In the genomic region with DNA sequence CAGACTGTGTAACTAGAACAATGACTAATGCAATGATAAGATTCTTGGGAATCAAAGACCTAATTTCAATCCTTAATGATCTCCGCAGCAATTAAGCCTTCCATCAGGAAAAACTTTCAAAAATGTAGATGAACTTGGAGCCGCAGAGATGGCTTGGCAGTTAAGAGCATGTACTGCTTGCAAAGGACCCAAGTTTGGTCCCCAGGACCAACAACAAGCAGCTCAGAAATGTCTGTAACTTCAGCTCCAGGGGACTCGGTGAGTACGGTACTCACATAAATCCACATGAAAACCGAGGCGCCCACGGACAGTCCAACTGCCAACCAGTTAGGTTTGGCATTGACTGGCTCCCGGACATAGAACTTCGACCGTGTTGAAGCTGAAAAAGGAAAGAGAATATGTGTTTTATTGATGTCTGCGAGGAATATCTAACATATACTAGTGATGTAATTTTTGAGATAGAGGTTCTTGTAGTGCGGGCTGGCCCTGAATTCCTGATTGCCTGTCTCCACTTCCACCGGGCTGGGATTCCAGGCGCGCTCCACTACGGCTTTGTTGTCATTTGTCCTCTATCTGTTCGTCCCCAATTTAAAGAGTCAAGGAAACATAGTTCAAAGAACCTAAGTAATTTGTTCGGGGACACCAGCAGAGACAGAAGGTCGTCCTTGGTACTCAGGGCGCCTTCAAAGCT, we compare ENCODE assay signal across 8 mouse cellular contexts. TPM values are rescaled to one million over a fixed set of nuclear protein-coding genes. Genes with fewer than 3 reads are reported as not detected.
DNase-seq lines count a peak whose midpoint lies in the region; ATAC-seq lines count a peak whose summit lies in the region.

No protein-coding gene starts in this region.

- 0 out of 2 replicates have a peak, but pooled peaks cover 2% of the 10 kb centered on the region for H3K4me1 ChIP-seq in neural tube, embryonic 11.5 days (ENCODE audit: control insufficient read depth, insufficient read depth, low read length)
- H3K4me1 ChIP-seq in forebrain, embryonic 15.5 days = peaks cover 13% of the 10 kb centered on the region
- H3K4me1 ChIP-seq in limb, embryonic 15.5 days = peaks cover 6% of the 10 kb centered on the region
- peaks cover 8% of the 10 kb centered on the region for H3K4me1 ChIP-seq in neural tube, embryonic 14.5 days (ENCODE audit: control insufficient read depth, insufficient read depth, low read length)

- DNase-seq in adrenal gland, postnatal 10 days = peak; percentile 47
- DNase-seq in adrenal gland, postnatal 4 days (ENCODE audit: low spot score in 2 of 2) = no peak
- no peak for DNase-seq in neural tube, embryonic 11.5 days (ENCODE audit: low spot score)
- DNase-seq in neural tube, embryonic 10.5 days (ENCODE audit: extremely low spot score, low spot score) = no peak
- no peak for DNase-seq in spleen, postnatal 36 days (ENCODE audit: low spot score in 2 of 2)

- peak; percentile 18; the same call in 1 of the 2 replicates for ATAC-seq in neural tube, embryonic 11.5 days (ENCODE audit: insufficient read depth, low FRiP score, low TSS enrichment)
- peak; percentile 17 for ATAC-seq in forebrain, embryonic 15.5 days (replicated peaks)
- ATAC-seq in limb, embryonic 15.5 days (ENCODE audit: insufficient number of reproducible peaks, low FRiP score, low TSS enrichment, low read depth) = no peak
- ATAC-seq in neural tube, embryonic 14.5 days (ENCODE audit: low read depth) = peak; percentile 25; the same call in 1 of the 2 replicates

- WGBS in neural tube, embryonic 11.5 days = 21% methylated on average over 20 of the region's 20 CpGs
- 24% methylated on average over 20 of the region's 20 CpGs for WGBS in forebrain, embryonic 15.5 days
- 16% methylated on average over 20 of the region's 20 CpGs for WGBS in limb, embryonic 15.5 days
- WGBS in neural tube, embryonic 14.5 days = 16% methylated on average over 20 of the region's 20 CpGs

- H3K36me3 ChIP-seq in neural tube, embryonic 11.5 days (ENCODE audit: control insufficient read depth, insufficient read depth, low read length) = peaks cover 2% of the 10 kb centered on the region; the same call in 1 of the 2 replicates
- peaks cover 7% of the 10 kb centered on the region; the same call in 1 of the 2 replicates for H3K36me3 ChIP-seq in forebrain, embryonic 15.5 days
- peaks cover 28% of the 10 kb centered on the region for H3K36me3 ChIP-seq in limb, embryonic 15.5 days
- H3K36me3 ChIP-seq in neural tube, embryonic 14.5 days (ENCODE audit: control insufficient read depth, insufficient read depth, low read length) = 0 out of 2 replicates have a peak, but pooled peaks cover 9% of the 10 kb centered on the region

- H3K4me3 ChIP-seq in neural tube, embryonic 11.5 days (ENCODE audit: low read depth, low read length) = peak overlapping the region; percentile 83
- peak overlapping the region; percentile 65 for H3K4me3 ChIP-seq in forebrain, embryonic 15.5 days
- peak overlapping the region; percentile 76 for H3K4me3 ChIP-seq in limb, embryonic 15.5 days
- peak overlapping the region; percentile 81 for H3K4me3 ChIP-seq in neural tube, embryonic 14.5 days (ENCODE audit: low read depth, low read length)

- peak overlapping the region; percentile 89 for H3K9ac ChIP-seq in neural tube, embryonic 11.5 days (ENCODE audit: low read length)
- peak overlapping the region; percentile 85 for H3K9ac ChIP-seq in forebrain, embryonic 15.5 days (replicated peaks)
- peak overlapping the region; percentile 69 for H3K9ac ChIP-seq in limb, embryonic 15.5 days
- H3K9ac ChIP-seq in neural tube, embryonic 14.5 days (replicated peaks; ENCODE audit: low read depth, low read length) = peak overlapping the region; percentile 91

- H3K27ac ChIP-seq in neural tube, embryonic 11.5 days (ENCODE audit: low read depth, low read length) = peak overlapping the region; percentile 96
- peak overlapping the region; percentile 93 for H3K27ac ChIP-seq in forebrain, embryonic 15.5 days (replicated peaks)
- peak overlapping the region; percentile 95 for H3K27ac ChIP-seq in limb, embryonic 15.5 days
- peak overlapping the region; percentile 95 for H3K27ac ChIP-seq in neural tube, embryonic 14.5 days (ENCODE audit: low read depth, low read length)

- peak overlapping the region; percentile 67 for H3K4me2 ChIP-seq in neural tube, embryonic 11.5 days (ENCODE audit: low read depth)
- H3K4me2 ChIP-seq in forebrain, embryonic 15.5 days (replicated peaks) = peak overlapping the region; percentile 63
- H3K4me2 ChIP-seq in limb, embryonic 15.5 days = peak overlapping the region; percentile 62
- peak overlapping the region; percentile 71 for H3K4me2 ChIP-seq in neural tube, embryonic 14.5 days (ENCODE audit: low read depth, low read length)

- H3K27me3 ChIP-seq in neural tube, embryonic 11.5 days (ENCODE audit: control insufficient read depth, insufficient read depth, low read length) = no peaks in the 10 kb centered on the region
- H3K27me3 ChIP-seq in forebrain, embryonic 15.5 days = no peaks in the 10 kb centered on the region
- H3K27me3 ChIP-seq in limb, embryonic 15.5 days = no peaks in the 10 kb centered on the region
- H3K27me3 ChIP-seq in neural tube, embryonic 14.5 days (ENCODE audit: control insufficient read depth, insufficient read depth, low read length) = no peaks in the 10 kb centered on the region

- no peaks in the 10 kb centered on the region for H3K9me3 ChIP-seq in neural tube, embryonic 11.5 days (ENCODE audit: control insufficient read depth, low read length)
- no peaks in the 10 kb centered on the region for H3K9me3 ChIP-seq in forebrain, embryonic 15.5 days
- H3K9me3 ChIP-seq in limb, embryonic 15.5 days = no peaks in the 10 kb centered on the region
- H3K9me3 ChIP-seq in neural tube, embryonic 14.5 days (ENCODE audit: control insufficient read depth, low read length) = no peaks in the 10 kb centered on the region

RNA-seq across cellular contexts. Expression of a gene that starts 0.8 kb away (rescaled TPM):
- 1,000 to 10,000 TPM in 1 of 2 experiments, 100 to 1,000 TPM in 1; 989 to 1,053 TPM for total RNA-seq in adrenal gland, postnatal 10 days (2021)
- 100 to 1,000 TPM; 492 to 529 TPM for total RNA-seq in adrenal gland, postnatal 4 days (2021)
- polyA plus RNA-seq in neural tube, embryonic 11.5 days (2014; fragmentation: Nextera tagmentation; extraction: Ambion mirVana) = 654 and 724 TPM in 2 replicates
- polyA plus RNA-seq in forebrain, embryonic 15.5 days (2015; fragmentation: Nextera tagmentation; extraction: Ambion mirVana) = 732 and 752 TPM in 2 replicates
- 577 and 625 TPM in 2 replicates for polyA plus RNA-seq in limb, embryonic 15.5 days (2015; fragmentation: Nextera tagmentation; extraction: Ambion mirVana)
- 804 and 840 TPM in 2 replicates for polyA plus RNA-seq in neural tube, embryonic 14.5 days (2014; fragmentation: Nextera tagmentation; extraction: Ambion mirVana)

RNA-seq across cellular contexts. Expression of a gene that starts 6.9 kb away (rescaled TPM):
- total RNA-seq in adrenal gland, postnatal 10 days (2021) = 10 to 100 TPM; 40.2 to 51.9 TPM
- total RNA-seq in adrenal gland, postnatal 4 days (2021) = 10 to 100 TPM; 56.8 to 63.5 TPM
- 46.8 and 51.7 TPM in 2 replicates for polyA plus RNA-seq in neural tube, embryonic 11.5 days (2014; fragmentation: Nextera tagmentation; extraction: Ambion mirVana)
- polyA plus RNA-seq in forebrain, embryonic 15.5 days (2015; fragmentation: Nextera tagmentation; extraction: Ambion mirVana) = 56.5 and 65.6 TPM in 2 replicates
- 41.1 and 46.5 TPM in 2 replicates for polyA plus RNA-seq in limb, embryonic 15.5 days (2015; fragmentation: Nextera tagmentation; extraction: Ambion mirVana)
- 37.2 and 42.2 TPM in 2 replicates for polyA plus RNA-seq in neural tube, embryonic 14.5 days (2014; fragmentation: Nextera tagmentation; extraction: Ambion mirVana)

RNA-seq across cellular contexts. Expression of a gene that starts 11.5 kb away (rescaled TPM):
- 100 to 1,000 TPM; 235 to 238 TPM for total RNA-seq in adrenal gland, postnatal 10 days (2021)
- total RNA-seq in adrenal gland, postnatal 4 days (2021) = 100 to 1,000 TPM; 477 to 530 TPM
- 4.2 and 6.7 TPM in 2 replicates for polyA plus RNA-seq in neural tube, embryonic 11.5 days (2014; fragmentation: Nextera tagmentation; extraction: Ambion mirVana)
- 0.50 and 0.60 TPM in 2 replicates for polyA plus RNA-seq in forebrain, embryonic 15.5 days (2015; fragmentation: Nextera tagmentation; extraction: Ambion mirVana)
- 6.7 TPM in 2 replicates for polyA plus RNA-seq in limb, embryonic 15.5 days (2015; fragmentation: Nextera tagmentation; extraction: Ambion mirVana)
- polyA plus RNA-seq in neural tube, embryonic 14.5 days (2014; fragmentation: Nextera tagmentation; extraction: Ambion mirVana) = 0.48 TPM in 1 of 2 replicates, not detected in the other
